ENCODE assay signal across 27 mouse cellular contexts in the genomic region with DNA sequence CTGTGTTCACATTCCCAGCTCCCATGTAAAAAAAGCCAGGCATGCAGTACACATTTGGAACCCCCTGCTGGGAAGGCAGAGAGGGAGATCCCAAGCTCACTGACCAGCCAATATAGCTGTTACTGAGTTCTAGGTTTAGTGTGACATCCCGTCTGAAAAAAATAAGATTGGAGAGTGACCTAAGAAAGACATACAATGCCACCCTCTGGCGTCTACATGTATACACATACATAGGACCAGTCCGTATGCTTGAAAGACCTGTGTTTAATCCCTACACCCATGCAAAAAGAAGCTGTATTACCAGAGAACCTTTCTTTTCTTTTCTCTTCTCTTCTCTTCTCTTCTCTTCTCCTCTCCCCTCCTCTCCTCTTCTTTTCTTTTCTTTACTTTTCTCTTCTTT. TPM values are rescaled to one million over a fixed set of nuclear protein-coding genes. Genes with fewer than 3 reads are reported as not detected.
DNase-seq lines count a peak whose midpoint lies in the region; ATAC-seq and TF ChIP-seq lines count a peak whose summit lies in the region.
"Had no signal": no experiment of that assay in that cellular context is flagged by ENCODE, and none has a peak within 500 bp of the region (broad histone marks: within the 10 kb centered on the region; RNA-seq: fewer than 3 reads in every experiment).

No protein-coding gene starts in this region.

- no peaks in the 10 kb centered on the region for H3K9me3 ChIP-seq in intestine, postnatal 0 days (ENCODE audit: control insufficient read depth)
- H3K9me3 ChIP-seq in intestine, embryonic 15.5 days: no peaks in the 10 kb centered on the region
- H3K9me3 ChIP-seq: embryonic facial prominence, embryonic 12.5 days; forebrain, embryonic 12.5 days; hindbrain, embryonic 10.5 days; kidney, embryonic 15.5 days; limb, embryonic 15.5 days; liver, embryonic 15.5 days; midbrain, embryonic 10.5 days; neural tube, embryonic 15.5 days had no signal

- no peak overlapping the region for H3K9ac ChIP-seq in intestine, postnatal 0 days (ENCODE audit: low read depth, low read length)
- H3K9ac ChIP-seq in intestine, embryonic 15.5 days: no peak overlapping the region
- H3K9ac ChIP-seq: embryonic facial prominence, embryonic 12.5 days; forebrain, embryonic 12.5 days; kidney, embryonic 15.5 days; limb, embryonic 15.5 days; liver, embryonic 15.5 days; neural tube, embryonic 15.5 days had no signal

- H3K4me3 ChIP-seq in intestine, postnatal 0 days (ENCODE audit: low read depth, low read length): no peak overlapping the region
- no peak overlapping the region for H3K4me3 ChIP-seq in intestine, embryonic 15.5 days (replicated peaks)
- H3K4me3 ChIP-seq: embryonic facial prominence, embryonic 12.5 days; forebrain, embryonic 12.5 days; hindbrain, embryonic 10.5 days; kidney, embryonic 15.5 days; left cerebral cortex, adult 2 months; limb, embryonic 15.5 days; liver, embryonic 15.5 days; midbrain, embryonic 10.5 days; neural tube, embryonic 15.5 days had no signal

- H3K4me1 ChIP-seq in intestine, postnatal 0 days (replicated peaks; ENCODE audit: control insufficient read depth, insufficient read depth, low read length): 0 out of 2 replicates have a peak, but pooled peaks cover 5% of the 10 kb centered on the region
- H3K4me1 ChIP-seq in intestine, embryonic 15.5 days (replicated peaks): peaks cover 14% of the 10 kb centered on the region
- H3K4me1 ChIP-seq: hindbrain, embryonic 10.5 days; liver, embryonic 15.5 days; midbrain, embryonic 10.5 days had no signal

- peak; percentile 39 for DNase-seq in CD4-positive, CD25-positive, alpha-beta regulatory T cell, adult 2 months (ENCODE audit: low read depth, low spot score)
- peak; percentile 20 for DNase-seq in 3T3-L1 (ENCODE audit: low read depth, low spot score)
- peak; percentile 29 for DNase-seq in induced T-regulatory cell, adult 2 months (ENCODE audit: low read depth)
- no peak for DNase-seq in thymus, adult 18-20 months
- DNase-seq in right cerebral cortex, adult 2 months (ENCODE audit: low spot score in 2 of 2): no peak
- DNase-seq: adrenal gland, postnatal 14 days; cerebellum, adult 2 months; kidney, adult 11 months; left cerebral cortex, postnatal 4 days; lung, postnatal 4 days; right cerebral cortex, adult 18-20 months; thymus, postnatal 14 days had no signal

- no peak for ATAC-seq in CD4-positive, CD25-positive, alpha-beta regulatory T cell, adult 4 months
- no peak for ATAC-seq in intestine, postnatal 0 days
- ATAC-seq in intestine, embryonic 15.5 days: no peak
- ATAC-seq: hindbrain, embryonic 16.5 days had no signal

- H3K27me3 ChIP-seq in intestine, postnatal 0 days (replicated peaks; ENCODE audit: control insufficient read depth, insufficient read depth, low read length): no peaks in the 10 kb centered on the region
- no peaks in the 10 kb centered on the region for H3K27me3 ChIP-seq in intestine, embryonic 15.5 days (replicated peaks)
- H3K27me3 ChIP-seq: embryonic facial prominence, embryonic 12.5 days; forebrain, embryonic 12.5 days; kidney, embryonic 15.5 days; limb, embryonic 15.5 days; liver, embryonic 15.5 days; neural tube, embryonic 15.5 days had no signal

- WGBS in intestine, postnatal 0 days: 62% methylated on average over 3 of the region's 3 CpGs
- WGBS in intestine, embryonic 15.5 days: 66% methylated on average over 3 of the region's 3 CpGs

- H3K4me2 ChIP-seq in intestine, postnatal 0 days (replicated peaks; ENCODE audit: low read depth): no peak overlapping the region
- no peak overlapping the region for H3K4me2 ChIP-seq in intestine, embryonic 15.5 days (replicated peaks)
- H3K4me2 ChIP-seq: embryonic facial prominence, embryonic 12.5 days; forebrain, embryonic 12.5 days; heart, embryonic 11.5 days; kidney, embryonic 15.5 days; limb, embryonic 15.5 days; liver, embryonic 15.5 days; neural tube, embryonic 15.5 days had no signal

- TF ChIP-seq CTCF in intestine, postnatal 0 days (IDR thresholded peaks at IDR 0.05; ENCODE audit: low read depth): peak; percentile 39

- no peaks in the 10 kb centered on the region for H3K36me3 ChIP-seq in intestine, postnatal 0 days (ENCODE audit: control insufficient read depth, insufficient read depth)
- H3K36me3 ChIP-seq in intestine, embryonic 15.5 days: no peaks in the 10 kb centered on the region
- H3K36me3 ChIP-seq: embryonic facial prominence, embryonic 12.5 days; liver, embryonic 15.5 days; neural tube, embryonic 15.5 days had no signal

- no peak overlapping the region for H3K27ac ChIP-seq in intestine, postnatal 0 days (ENCODE audit: low read depth, low read length)
- no peak overlapping the region for H3K27ac ChIP-seq in intestine, embryonic 15.5 days
- H3K27ac ChIP-seq: embryonic facial prominence, embryonic 12.5 days; forebrain, embryonic 12.5 days; hindbrain, embryonic 10.5 days; kidney, embryonic 15.5 days; left cerebral cortex, adult 2 months; limb, embryonic 15.5 days; liver, embryonic 15.5 days; midbrain, embryonic 10.5 days; neural tube, embryonic 15.5 days had no signal

RNA-seq across cellular contexts. Expression of a gene that starts 30.1 kb away (rescaled TPM):
- polyA plus RNA-seq in CD4-positive, CD25-positive, alpha-beta regulatory T cell, adult 4 months (2017; shearing (Covaris generic)): 1 to 10 TPM; 1.8 to 4.9 TPM
- polyA plus RNA-seq in intestine, postnatal 0 days (2015; fragmentation: Nextera tagmentation; extraction: Ambion mirVana): 7.1 and 7.9 TPM in 2 replicates
- 29.4 and 34.0 TPM in 2 replicates for polyA plus RNA-seq in intestine, embryonic 15.5 days (2015; fragmentation: Nextera tagmentation; extraction: Ambion mirVana)

RNA-seq across cellular contexts. Expression of a gene that starts 46.6 kb away (rescaled TPM):
- 1 to 10 TPM in 1 of 2 experiments, under 1 TPM in 1; 0.87 to 1.1 TPM for polyA plus RNA-seq in CD4-positive, CD25-positive, alpha-beta regulatory T cell, adult 4 months (2017; shearing (Covaris generic))
- polyA plus RNA-seq in intestine, postnatal 0 days (2015; fragmentation: Nextera tagmentation; extraction: Ambion mirVana): 0.21 and 0.58 TPM in 2 replicates
- polyA plus RNA-seq in intestine, embryonic 15.5 days (2015; fragmentation: Nextera tagmentation; extraction: Ambion mirVana): 0.35 and 0.64 TPM in 2 replicates
- polyA plus RNA-seq: hindbrain, embryonic 10.5 days; hindbrain, embryonic 16.5 days; limb, embryonic 15.5 days; midbrain, postnatal 0 days; neural tube, embryonic 15.5 days had no signal

RNA-seq across cellular contexts. Expression of a gene that starts 47.8 kb away (rescaled TPM):
- 100 to 1,000 TPM in 1 of 2 experiments, 10 to 100 TPM in 1; 84.0 to 217 TPM for polyA plus RNA-seq in CD4-positive, CD25-positive, alpha-beta regulatory T cell, adult 4 months (2017; shearing (Covaris generic))
- polyA plus RNA-seq in intestine, postnatal 0 days (2015; fragmentation: Nextera tagmentation; extraction: Ambion mirVana): 2.6 and 2.7 TPM in 2 replicates
- 3.6 and 4.3 TPM in 2 replicates for polyA plus RNA-seq in intestine, embryonic 15.5 days (2015; fragmentation: Nextera tagmentation; extraction: Ambion mirVana)

Comparison
In these comparisons a context has a peak if more than half of its experiments do, and no peak if none do; other contexts are left out.
1. DNase-seq: peak in CD4-positive, CD25-positive, alpha-beta regulatory T cell, adult 2 months (single experiment), 3T3-L1 (single experiment) and induced T-regulatory cell, adult 2 months (single experiment); none in thymus, adult 18-20 months (0 of 2) and right cerebral cortex, adult 2 months (0 of 2).
2. RNA of a gene that starts 47.8 kb away (polyA plus RNA-seq): 84.0 to 217 TPM in CD4-positive, CD25-positive, alpha-beta regulatory T cell, adult 4 months; 3.6 to 4.3 TPM in intestine, embryonic 15.5 days and 2.6 to 2.7 TPM in intestine, postnatal 0 days; every median in the first group is over 10 times any median in the second.